Mouse (Mus musculus) ovary, adult 18-20 months (tissue): ENCODE data around the gene Gm20388.

Experiments used
- DNase-seq: peaks from one replicate; pipeline ENCODE4 v3.0.0; 2022; ENCODE audit warnings: low spot score, mixed read lengths

Gene Gm20388

DNA sequence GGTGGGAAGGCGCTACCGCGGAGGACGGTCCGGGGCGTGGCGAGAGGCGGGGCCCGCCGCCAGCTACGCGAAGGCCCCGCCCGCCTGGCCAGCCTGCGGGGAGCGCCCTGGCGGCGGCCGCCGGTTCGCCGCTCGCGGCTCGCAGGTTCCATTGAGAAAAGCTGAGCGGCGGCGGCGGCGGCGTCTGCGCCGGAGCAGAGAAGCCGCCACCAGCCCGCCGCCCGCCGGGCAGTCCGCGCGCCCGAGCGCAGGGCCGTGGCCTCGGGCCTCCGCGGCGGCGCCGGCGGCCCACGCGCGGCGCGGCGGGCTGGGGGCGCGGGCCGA lies 2371.4 kb downstream of the Gm20388 start, which contains the start of gene Zfpm1:
TSS of gene Zfpm1 (plus strand) at position 107 of the 324 bp plus-strand sequence.
- no peak for DNase-seq

GRCm38 (mm10) chr8:122282501-122283355 lies 2372.1 kb downstream of the Gm20388 start:
- no peak for DNase-seq

DNA sequence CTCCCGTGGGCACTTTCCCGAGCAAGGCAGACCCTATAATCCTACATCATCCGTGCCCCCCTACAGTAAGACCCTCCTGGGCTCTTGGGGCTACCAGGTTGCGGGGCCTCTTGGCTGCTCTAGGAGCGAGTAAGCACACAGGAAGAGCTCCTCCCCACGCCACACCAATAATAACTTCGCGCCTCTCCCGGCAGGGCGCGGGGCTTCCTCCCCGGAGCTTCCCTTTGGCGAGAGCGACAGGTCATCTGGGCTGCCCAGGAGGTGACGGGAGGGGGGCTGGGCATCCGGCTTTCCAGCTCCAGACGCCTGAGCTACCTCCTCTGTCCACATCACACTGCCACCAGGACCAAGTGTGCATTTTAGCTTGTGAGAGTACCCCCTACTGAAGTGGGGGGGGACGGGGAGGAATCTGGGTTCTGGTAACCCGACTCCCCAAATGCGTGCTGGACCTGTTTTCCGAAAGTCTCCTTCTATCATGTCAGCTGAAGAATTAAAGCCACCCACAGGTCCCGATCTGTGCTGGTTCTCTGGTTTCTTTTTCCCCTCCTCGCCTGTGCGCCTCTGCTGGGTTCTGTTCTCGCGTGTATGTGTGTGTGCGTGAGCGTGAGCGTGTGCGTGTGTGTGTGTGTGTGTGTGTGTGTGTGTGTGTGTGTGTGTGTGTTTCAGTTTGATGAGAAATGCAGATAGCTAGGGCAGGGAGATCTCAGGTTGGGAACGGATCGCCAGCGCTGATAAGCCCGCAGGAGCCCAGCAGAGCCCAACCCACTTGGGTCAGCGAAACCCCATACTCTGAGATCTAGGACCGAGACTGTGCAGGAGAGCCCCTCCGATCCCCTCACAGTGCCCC lies 2372.9 kb downstream of the Gm20388 start:
- no peak for DNase-seq

GRCm38 (mm10) chr8:122284203-122284658 lies 2373.6 kb downstream of the Gm20388 start:
- DNase-seq, result no peak

DNA sequence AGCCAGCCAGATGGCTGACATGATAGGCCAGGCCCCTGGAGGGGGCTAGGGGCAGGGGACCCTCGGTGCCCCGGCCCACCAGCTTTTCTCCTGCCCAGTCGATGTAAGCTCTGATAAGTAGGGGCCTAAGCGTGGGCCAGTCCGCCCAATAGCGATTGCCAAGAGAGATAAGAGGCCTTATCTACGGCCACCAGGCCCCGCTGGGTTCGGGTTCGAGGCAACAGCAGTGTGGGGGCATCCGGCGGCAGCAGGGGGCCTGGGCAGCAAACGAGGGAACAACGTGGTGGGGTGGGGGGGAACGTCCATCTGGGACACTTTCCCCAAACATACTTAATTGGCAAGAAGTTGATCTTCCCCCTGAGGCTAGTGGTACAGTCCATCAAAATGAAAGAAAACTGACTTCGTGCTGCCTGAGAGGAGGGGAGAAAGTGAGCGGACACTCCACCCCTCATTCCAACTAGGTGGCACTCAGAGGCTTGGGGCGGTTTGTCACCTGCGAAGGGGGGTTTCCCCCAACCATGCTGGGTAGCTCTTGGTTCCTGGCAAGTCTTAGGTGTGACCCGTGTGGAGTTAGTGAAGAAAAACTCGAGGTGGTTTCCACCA lies 2374.1 kb downstream of the Gm20388 start:
- DNase-seq, result no peak

- no peak for DNase-seq
Measured at GRCm38 (mm10) chr8:122285727-122286126, 2375.1 kb downstream of the Gm20388 start.

- no peak for DNase-seq
Measured at GRCm38 (mm10) chr8:122286899-122287298, 2376.3 kb downstream of the Gm20388 start.

DNA sequence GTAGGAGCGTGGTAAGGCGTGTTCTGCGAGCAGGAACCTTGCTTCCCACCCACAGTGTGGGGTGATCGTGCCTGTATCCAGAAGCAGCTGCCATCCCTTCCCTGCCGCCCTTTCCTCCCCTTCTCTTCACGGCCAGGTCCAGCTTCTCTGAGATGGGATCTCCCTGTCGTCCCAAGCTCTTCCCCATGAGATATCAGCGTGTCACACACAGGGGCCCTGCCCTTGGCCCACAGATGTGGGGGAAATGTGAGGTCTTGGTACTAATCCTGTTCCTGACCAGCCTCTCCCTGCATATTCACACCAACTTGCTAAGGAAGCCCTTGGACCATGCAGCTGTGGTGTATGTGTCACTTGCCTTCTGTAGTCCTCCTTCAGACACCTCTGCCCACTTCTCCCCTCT lies 2377.1 kb downstream of the Gm20388 start:
- no peak for DNase-seq

- DNase-seq, result no peak
Measured at GRCm38 (mm10) chr8:122288344-122288743, 2377.7 kb downstream of the Gm20388 start.

DNA sequence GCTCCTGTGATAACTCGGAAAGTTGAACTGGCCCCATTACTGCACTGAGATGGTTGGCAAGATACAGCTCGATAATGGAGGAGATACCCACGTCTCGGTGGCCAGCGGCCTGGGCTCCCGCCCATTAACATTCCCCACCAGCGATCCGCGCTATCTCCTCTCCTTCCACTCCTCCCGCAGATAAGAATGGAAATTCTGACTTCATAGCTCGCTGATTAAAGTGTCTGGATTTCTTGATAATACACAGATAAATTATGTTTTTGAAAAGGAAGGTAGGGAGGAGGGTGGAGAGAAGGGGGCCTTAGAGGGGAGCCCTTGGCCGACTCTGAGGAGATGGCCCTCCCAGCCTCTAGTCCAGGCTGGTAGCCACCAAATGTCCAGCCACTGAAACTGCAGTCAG lies 2380.4 kb downstream of the Gm20388 start:
- no peak for DNase-seq

GRCm38 (mm10) chr8:122291549-122291948 lies 2380.9 kb downstream of the Gm20388 start:
- DNase-seq, result no peak

- no peak for DNase-seq
Measured at GRCm38 (mm10) chr8:122293484-122293883, 2382.8 kb downstream of the Gm20388 start.

- DNase-seq, result peak; percentile 68
Measured at GRCm38 (mm10) chr8:122294273-122294683, 2383.6 kb downstream of the Gm20388 start.

GRCm38 (mm10) chr8:122295389-122295788 lies 2384.7 kb downstream of the Gm20388 start:
- no peak for DNase-seq

- no peak for DNase-seq
Measured at GRCm38 (mm10) chr8:122296173-122297001, 2385.7 kb downstream of the Gm20388 start.

GRCm38 (mm10) chr8:122299581-122300254 lies 2389.1 kb downstream of the Gm20388 start:
- DNase-seq, result no peak

- no peak for DNase-seq
Measured at GRCm38 (mm10) chr8:122301081-122301480, 2390.4 kb downstream of the Gm20388 start.

GRCm38 (mm10) chr8:122301866-122302265 lies 2391.2 kb downstream of the Gm20388 start:
- no peak for DNase-seq

- DNase-seq, result no peak
Measured at GRCm38 (mm10) chr8:122303451-122303850, 2392.8 kb downstream of the Gm20388 start.

DNA sequence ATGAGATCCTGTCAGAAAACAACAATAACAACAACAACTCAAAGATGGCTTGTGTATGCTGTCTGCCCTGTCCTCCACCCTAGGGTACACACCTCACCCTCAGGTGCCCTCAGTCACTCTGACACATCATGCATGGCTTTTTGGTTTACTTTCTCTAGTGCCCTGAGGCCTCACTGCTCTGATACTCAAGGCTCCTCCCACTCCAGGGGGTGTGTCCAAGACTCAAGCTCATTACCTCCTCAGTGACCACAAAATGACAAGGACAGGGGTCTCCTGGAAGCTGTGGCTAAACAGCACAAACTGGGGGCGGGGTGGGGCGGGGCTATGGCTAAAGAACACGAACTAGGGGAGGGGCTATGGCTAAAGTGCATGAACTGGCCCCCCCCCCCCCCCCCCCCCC lies 2393.4 kb downstream of the Gm20388 start:
- no peak for DNase-seq
